Mouse (Mus musculus): ENCODE measurements around the gene Grin3b.

Grin3b gene

DNA sequence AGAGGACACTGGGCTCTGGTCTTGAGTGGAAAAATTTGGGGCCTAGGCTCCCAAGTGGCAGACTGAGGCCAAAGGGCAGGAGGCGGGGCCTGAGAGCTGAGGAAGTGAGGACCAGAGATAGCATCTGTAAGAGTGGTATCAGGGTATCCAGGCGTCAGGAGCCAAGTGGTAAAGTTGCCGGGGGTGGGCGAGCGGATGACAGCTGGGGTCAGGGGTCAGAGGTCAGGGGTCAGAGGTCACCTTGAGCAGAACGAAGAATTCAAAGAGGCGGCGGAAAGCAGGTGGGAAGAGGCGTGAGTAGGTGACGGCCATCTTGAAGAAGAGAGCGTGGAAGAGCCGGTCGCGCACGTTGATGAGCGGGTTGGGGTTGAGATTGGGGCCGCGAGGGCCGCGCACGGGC, 13.2 kb downstream of the Grin3b start:
- in situ Hi-C loops (cut with MboI; ENCODE audit: low pct_unique_long_range_greater_than_20kb in 1 of 2, low sequenced_read_pairs in 2 of 2, unreplicated experiment in 1 of 2) = no loop called here

DNA sequence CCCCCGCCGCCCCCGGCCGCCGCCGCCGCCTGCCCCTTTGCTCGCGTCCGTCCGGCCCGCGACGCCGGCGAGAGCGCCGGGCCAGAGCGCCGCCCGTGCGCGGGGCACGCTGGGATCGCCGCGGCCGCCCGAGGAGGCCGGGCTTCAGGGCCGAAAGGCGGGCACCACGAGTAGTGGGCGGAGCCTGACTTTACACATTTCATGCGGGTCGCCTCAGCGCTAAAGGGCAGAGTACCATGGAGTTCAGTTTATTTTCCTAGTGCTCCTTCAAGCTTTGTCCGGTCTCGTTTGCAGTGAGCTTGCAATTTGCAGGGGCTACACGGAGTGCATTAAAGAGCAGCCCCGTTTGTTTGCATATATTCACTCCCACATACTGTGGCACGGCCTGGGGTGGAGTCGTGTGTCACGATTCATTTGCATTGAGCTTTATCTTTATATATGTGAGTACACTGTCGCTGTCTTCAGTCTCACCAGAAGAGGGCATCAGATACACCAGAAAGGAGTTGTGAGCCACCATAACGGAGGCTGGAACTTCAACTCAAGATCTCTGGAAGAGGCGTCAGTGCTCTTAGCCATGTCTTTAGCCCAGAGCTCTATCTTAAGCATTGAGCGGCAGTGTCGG, 13.8 kb downstream of the Grin3b start, which contains the start of gene Tmem259:
TSS of gene Tmem259 (minus strand) at position 136 of the 622 bp plus-strand sequence.
- in situ Hi-C loops (cut with MboI; ENCODE audit: low pct_unique_long_range_greater_than_20kb in 1 of 2, low sequenced_read_pairs in 2 of 2, unreplicated experiment in 1 of 2) = no loop called here

DNA sequence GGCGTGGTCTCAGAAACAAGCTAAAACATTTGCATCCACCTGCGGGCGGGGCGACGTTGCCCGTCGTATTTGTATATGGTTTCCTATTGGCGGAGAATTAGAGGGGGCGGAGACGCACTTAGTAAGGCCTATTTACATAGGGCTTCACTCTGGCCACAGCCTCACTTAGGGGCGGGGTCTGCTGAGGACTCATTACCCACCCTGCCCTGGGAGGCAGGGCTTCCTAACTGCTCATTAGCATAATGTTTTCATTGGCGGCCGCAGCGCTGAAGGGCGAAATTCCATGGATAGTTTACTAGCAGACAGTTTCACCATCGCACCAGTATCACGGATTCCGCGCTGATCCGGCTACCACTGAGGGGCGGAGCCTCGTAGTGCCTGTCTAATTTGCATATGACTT, 14.4 kb downstream of the Grin3b start:
- in situ Hi-C loops (cut with MboI; ENCODE audit: low pct_unique_long_range_greater_than_20kb in 1 of 2, low sequenced_read_pairs in 2 of 2, unreplicated experiment in 1 of 2) = loop anchor here in 1 of 2 experiments (5.0 kb wide), 1 partner anchor 127 kb away; no protein-coding TSS in a partner anchor

DNA sequence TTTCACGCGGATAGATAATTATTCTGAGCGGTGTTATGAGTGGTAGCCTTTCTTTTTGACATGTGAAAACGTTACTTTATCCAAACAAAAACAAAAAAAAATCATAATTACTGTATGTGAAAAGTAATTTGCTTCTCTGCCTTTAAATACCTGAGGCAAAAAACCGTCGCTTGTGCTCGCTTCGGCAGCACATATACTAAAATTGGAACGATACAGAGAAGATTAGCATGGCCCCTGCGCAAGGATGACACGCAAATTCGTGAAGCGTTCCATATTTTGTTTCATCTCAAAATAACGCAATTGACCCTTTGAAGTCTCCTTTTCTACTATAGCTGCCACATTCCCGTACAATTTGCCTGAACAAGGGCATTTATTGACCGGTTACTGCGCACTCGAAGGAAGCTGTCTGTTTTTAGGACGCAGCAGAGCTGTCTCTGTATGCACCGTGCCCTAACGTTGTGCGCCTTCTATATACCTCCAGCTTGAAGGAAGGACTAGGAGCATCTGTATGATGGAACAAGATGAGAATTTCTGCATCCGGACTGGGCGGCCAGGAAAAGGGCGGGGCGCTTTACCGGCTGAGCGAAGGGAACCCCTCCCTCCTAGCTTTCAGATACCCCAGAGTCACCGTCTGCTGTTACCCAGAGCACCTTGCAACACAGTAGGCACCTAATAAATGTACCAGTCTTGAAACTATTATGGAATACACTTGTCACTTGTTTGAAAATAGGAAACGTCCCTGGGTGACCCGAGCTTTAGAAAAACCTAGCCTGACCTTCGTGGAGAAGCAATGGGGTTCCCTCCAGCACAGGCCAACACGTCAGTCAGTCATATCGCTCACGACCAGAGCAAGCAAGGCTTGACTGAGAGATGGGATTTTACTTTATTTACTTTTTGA, 15.1 kb downstream of the Grin3b start:
- in situ Hi-C loops (cut with MboI; ENCODE audit: low pct_unique_long_range_greater_than_20kb in 1 of 2, low sequenced_read_pairs in 2 of 2, unreplicated experiment in 1 of 2) = loop anchor here in 1 of 2 experiments (5.0 kb wide), 1 partner anchor 127 kb away; no protein-coding TSS in a partner anchor

DNA sequence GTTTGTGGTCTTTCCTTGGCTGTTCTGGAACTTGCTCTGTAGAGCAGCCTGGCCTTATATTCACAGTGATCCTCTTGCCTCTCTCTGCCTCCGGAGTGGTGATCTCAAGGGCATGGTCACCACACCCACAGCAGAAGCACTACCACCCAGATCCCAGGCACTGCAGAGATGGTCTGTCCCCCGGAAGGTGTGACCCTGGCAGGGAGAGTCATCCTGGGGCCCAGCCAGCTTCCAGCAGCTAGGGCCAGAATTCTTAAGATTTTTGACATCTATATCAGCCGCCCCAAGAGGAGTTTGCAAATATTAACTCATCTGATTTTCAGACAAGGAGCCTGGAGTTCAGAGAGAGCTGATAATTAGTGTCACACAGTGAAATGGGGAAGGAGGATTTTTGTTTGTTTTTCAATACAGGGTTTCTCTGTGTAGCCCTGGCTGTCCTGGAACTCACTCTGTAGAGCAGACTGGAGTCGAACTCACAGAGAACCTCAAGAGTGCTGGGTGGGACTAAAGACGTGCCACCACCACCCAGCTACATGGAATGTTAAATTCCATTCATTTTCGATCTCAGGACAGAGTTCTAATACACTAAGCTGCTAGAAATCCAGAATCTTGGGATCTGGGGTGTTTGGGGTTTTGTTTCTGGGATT, 15.8 kb downstream of the Grin3b start:
- in situ Hi-C loops (cut with MboI; ENCODE audit: low pct_unique_long_range_greater_than_20kb in 1 of 2, low sequenced_read_pairs in 2 of 2, unreplicated experiment in 1 of 2) = loop anchor here in 1 of 2 experiments (5.0 kb wide), 1 partner anchor 126 kb away; no protein-coding TSS in a partner anchor

DNA sequence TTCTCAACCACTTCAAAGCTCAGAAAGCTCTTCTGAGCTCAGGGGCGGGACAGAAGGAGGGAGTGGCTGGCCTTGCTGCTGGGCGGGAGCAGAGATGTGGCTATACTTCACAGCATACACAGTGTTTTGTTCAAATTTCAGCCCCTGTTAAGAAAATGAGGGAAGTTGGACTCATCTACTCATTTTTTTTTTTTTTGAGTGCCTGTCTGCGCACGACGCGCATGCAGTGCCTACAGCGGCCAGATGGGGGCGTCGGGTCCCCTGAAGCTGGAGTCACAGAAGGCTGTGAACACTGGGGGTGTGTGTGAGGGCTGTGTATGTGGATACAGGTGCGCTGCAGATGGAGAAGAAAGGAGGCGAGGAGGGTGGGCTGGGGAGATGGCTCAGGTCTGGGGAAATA, 16.4 kb downstream of the Grin3b start:
- in situ Hi-C loops (cut with MboI; ENCODE audit: low pct_unique_long_range_greater_than_20kb in 1 of 2, low sequenced_read_pairs in 2 of 2, unreplicated experiment in 1 of 2) = loop anchor here in 1 of 2 experiments (5.0 kb wide), 1 partner anchor 125 kb away; no protein-coding TSS in a partner anchor

DNA sequence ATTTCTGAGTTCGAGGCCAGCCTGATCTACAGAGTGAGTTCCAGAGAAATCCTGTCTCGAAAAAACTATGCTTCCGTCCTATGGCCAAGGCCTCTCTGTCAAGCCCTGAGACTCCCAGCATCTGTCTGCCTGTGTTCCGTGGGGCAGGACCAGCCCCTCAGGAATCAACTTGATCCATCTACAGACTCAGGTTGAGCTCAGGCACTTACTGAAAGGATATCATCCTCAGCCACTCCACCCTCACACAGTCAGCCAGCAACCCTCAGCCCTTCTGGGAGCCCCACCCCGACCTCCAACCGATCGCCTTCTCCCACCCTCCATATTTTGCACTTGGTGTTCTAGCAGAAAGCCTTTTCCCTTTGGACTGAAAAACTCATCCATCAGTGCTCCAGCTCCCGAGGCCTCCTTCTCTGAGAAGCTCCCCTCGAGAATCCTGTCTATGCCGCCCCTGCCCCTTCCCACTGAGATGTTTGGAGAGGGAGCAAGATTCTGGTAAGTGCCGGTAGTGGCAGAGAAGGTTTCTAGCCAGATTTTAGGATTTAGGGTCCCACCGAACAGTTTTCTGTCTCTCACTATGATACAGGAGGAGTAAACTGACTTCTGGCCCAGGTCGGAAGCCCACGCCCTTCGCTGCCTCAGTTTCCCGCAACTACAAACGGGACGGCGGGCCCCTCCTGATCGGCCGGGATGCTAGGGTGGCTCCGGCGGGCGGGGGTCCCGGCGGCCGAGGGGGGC, 17.4 kb downstream of the Grin3b start:
- in situ Hi-C loops (cut with MboI; ENCODE audit: low pct_unique_long_range_greater_than_20kb in 1 of 2, low sequenced_read_pairs in 2 of 2, unreplicated experiment in 1 of 2) = loop anchor here in 1 of 2 experiments (5.0 kb wide), 1 partner anchor 124 kb away; no protein-coding TSS in a partner anchor

DNA sequence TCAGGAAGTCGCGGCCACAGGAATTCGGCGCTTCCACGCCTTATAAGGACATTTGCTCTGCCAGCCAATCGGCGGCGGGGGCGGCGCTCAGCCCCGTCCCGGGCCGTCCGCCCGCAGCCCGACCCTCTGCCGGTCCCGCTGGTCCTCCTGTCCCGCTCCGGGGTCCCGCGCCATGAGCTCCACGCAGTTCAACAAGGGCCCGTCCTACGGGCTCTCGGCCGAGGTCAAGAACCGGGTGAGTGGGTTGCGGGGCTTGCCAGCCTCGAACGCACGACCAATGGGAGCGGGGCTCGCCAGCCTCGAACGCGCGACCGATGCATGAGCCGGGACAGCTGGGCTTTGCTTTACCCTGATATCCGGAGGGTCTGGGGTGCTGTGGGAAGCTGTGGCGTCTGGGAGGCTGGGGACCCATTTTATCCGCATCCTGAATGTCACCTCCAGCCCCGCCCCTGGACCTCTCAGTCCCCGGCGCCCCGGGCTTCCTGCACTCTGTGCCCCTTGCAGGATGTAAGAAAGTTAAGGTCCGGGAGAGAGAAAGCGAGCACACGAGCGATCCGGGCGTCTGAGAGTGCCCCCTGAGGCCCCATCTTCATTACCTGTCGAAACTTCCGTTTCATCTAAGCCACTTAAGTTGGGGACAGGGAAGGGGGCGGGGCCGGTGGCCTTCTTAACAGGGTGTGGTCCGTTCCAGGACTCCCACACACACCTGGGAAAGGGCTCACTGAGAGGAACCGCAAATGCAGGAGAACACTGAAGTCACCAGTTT, 18.2 kb downstream of the Grin3b start, which contains the start of gene Cnn2:
TSS of gene Cnn2 (plus strand) at position 79 of the 766 bp plus-strand sequence.
- in situ Hi-C loops (cut with MboI; ENCODE audit: low pct_unique_long_range_greater_than_20kb in 1 of 2, low sequenced_read_pairs in 2 of 2, unreplicated experiment in 1 of 2) = loop anchor here in 1 of 2 experiments (5.0 kb wide), 1 partner anchor 124 kb away; no protein-coding TSS in a partner anchor

DNA sequence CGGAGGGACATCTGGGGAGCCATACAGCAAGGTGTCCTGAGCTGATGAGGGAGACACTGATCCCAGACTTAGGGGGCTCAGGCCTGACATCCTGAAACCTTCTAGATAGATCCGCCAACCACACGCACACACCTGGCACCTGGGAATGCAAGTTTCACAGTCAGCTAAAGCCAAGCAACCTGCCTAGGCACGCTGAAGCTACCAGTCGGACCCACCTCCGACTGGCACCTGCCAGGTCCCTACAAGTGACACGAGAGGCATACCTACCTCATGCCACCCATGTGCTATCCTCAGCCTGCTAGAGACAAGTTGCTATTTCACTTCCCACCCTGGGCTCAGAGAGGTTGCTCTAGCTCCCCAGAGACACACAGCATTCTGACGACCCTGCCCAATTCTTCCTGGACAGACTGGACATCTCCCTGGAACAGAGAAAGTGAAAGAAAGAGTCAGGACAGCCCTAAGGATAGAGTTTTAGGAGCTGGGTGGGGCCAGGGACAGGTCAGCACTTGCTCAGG, 18.8 kb downstream of the Grin3b start:
- in situ Hi-C loops (cut with MboI; ENCODE audit: low pct_unique_long_range_greater_than_20kb in 1 of 2, low sequenced_read_pairs in 2 of 2, unreplicated experiment in 1 of 2) = loop anchor here in 1 of 2 experiments (5.0 kb wide), 1 partner anchor 123 kb away; no protein-coding TSS in a partner anchor

DNA sequence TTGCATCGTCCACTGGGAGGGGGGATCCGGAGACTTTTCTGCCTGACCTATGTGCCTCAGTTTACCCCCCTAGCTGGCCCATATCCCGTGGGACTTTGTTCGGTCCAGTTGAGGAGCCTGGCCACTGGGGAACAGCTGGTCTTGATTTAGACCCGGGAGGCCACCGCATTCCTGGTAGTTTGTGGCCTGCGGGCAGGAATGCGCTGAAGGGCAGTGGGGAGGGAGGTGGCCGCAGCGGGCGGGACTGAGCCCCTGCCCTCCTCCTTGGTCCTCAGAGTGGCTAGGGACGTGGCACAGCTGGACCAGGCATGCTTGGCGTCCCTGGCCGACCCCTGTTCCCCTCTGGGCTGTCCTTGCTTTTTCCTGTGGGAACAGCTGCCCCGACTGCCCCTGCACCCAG, 19.4 kb downstream of the Grin3b start:
- in situ Hi-C loops (cut with MboI; ENCODE audit: low pct_unique_long_range_greater_than_20kb in 1 of 2, low sequenced_read_pairs in 2 of 2, unreplicated experiment in 1 of 2) = loop anchor here in 1 of 2 experiments (5.0 kb wide), 1 partner anchor 122 kb away; no protein-coding TSS in a partner anchor

DNA sequence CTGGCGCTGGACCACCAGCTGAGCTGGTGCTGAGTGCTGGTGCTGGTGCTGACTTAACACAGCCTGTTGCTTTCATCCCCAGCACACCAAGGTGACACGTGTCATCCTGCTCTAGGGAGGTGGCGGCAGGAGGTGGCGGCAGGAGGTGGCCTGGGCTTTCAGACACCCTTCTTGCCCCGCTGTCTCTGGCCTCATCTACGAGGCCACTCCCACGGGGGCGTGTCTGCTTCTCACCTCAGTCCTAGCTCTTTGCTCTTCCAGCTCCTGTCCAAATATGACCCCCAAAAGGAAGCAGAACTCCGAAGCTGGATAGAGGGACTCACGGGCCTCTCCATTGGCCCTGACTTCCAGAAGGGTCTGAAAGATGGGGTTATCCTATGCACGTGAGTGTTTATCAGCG, 20.6 kb downstream of the Grin3b start:
- in situ Hi-C loops (cut with MboI; ENCODE audit: low pct_unique_long_range_greater_than_20kb in 1 of 2, low sequenced_read_pairs in 2 of 2, unreplicated experiment in 1 of 2) = no loop called here

DNA sequence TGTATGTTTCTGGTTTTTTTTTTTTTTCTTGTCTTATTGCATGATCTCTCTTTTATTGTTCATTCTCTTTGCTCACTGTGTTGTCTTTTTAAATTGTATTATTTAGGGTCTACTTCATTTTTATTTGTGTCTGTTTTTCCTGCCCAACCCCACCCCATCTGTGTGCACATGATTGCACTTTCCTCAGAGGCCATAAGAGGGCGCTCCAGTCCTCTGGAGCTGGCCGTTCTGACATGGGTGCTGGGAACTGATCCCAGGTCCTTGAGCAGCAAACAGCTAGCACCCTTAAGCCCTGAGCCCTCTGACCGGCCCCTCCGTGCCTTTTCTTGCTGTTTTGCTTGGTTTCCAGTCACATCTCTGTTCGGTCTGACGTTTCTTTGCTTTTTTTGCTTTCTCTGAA, 21.0 kb downstream of the Grin3b start:
- in situ Hi-C loops (cut with MboI; ENCODE audit: low pct_unique_long_range_greater_than_20kb in 1 of 2, low sequenced_read_pairs in 2 of 2, unreplicated experiment in 1 of 2) = no loop called here

DNA sequence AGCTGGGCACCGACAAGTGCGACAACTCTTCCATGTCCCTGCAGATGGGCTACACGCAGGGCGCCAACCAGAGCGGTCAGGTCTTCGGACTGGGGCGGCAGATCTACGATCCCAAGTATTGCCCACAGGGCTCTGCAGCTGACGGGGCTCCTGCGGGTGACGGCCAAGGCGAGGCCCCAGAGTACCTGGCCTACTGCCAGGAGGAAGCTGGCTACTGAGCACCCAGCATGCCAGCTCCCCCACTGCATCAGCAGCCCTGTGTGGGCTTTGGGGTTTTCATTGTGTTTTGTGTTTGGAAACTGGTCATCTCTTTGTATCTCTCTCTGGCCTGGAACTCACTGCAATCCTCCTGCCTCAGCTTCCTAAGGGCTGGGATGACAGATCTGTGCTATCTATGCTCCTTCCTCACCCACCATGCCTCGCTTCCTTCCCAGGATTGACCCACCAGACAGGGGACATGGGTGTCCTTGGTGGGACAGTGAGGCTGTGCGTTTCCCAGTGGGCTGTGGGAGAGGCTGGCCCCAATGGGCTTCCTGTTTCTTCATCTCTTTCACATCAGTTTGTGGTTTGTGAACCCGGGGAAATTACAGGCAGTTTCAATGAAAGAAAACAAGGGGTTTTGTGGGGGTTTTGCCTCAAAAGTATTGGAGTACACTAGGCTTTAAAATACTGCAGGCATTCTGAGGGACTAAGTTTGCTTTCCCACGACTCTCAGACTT, 24.0 kb downstream of the Grin3b start:
- in situ Hi-C loops (cut with MboI; ENCODE audit: low pct_unique_long_range_greater_than_20kb in 1 of 2, low sequenced_read_pairs in 2 of 2, unreplicated experiment in 1 of 2) = no loop called here

DNA sequence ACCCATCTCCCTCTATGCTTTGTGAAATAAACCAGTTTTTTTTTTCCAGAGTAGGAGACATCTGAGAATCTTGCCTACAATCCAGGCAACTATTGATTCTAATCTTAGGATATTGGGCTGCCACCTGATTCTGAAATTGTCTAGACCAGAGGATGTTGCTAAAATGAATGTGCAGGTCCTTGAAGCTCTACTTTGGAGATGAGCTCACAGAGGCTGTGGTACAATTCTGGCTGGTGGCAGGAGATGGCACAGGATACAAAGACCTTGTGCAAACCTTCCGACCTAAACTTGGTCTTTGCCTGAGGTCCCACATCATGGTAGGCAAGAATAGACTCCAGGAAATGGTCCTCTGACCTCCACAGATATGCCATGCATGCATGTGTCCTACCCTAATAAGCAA, 25.1 kb downstream of the Grin3b start:
- in situ Hi-C loops (cut with MboI; ENCODE audit: low pct_unique_long_range_greater_than_20kb in 1 of 2, low sequenced_read_pairs in 2 of 2, unreplicated experiment in 1 of 2) = no loop called here

DNA sequence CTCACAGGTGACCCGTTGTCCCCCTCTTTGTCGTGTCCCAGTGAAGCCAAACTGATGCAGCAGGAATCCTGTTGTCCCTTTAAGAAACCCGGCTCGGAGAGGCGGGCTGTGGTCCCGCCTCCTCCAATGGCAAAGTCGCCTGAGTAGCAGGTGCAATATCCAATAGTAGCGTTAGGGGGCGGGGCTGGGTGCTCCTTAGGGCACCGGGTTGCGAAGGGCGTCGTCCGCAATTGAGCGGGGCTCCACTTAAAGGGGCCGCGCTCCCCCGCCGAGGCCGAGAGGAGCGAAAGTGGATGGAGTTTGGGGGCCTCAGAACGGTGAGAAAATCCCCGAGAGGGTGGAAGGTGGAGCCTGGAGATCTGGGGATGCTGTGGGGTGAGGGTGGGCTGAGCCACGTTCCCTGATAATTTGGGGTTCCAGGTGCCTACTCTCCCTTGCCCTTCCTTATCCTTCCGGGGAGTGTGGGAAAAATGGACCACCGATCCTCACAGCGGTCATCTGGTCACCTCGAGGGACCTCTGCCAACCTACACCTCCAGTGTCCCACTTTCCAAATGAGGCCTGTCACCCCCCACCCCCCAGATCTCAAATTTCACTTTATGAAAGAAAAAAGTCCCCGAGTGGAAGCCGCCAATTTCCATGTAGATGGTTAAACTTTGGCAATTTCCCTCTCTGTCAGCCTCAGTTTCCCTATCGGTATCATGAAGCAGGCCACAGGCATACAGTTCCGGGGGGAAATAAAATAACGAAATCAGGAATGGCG, 25.9 kb downstream of the Grin3b start, which contains the start of gene Abca7:
TSS of gene Abca7 (plus strand) at position 223 of the 762 bp plus-strand sequence.
- in situ Hi-C loops (cut with MboI; ENCODE audit: low pct_unique_long_range_greater_than_20kb in 1 of 2, low sequenced_read_pairs in 2 of 2, unreplicated experiment in 1 of 2) = no loop called here
